Mouse (Mus musculus): ENCODE results near the gene Tor3a. TPM values are rescaled to one million over a fixed set of nuclear protein-coding genes. Genes with fewer than 3 reads are reported as not detected.
"Not testable (repeated sequence)": the region's sequence is repeated elsewhere in the genome, so short reads cannot be mapped to it uniquely, and the experiment has no call there.

Gene Tor3a
- total RNA-seq, 2 experiments from 2014 or later, result 7.0 to 8.0 TPM

DNA sequence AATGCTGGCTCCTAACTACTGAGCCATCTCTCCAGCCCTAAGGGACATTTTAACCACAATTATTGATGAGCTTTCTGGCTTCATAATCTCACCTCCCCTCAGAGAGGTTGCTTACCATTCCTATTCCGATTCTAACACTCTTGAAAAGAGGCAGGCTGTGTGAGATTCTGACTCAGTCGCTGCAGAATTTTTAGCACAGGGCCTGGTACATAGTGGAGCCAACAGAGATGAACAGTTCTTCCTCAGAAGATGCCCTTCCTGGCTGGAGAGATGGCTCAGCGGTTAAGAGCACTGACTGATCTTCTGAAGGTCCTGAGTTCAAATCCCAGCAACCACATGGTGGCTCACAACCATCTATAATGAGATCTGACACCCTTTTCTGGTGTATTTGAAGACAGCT is 2.2 kb downstream of the Tor3a start:
- no peak for DNase-seq

DNA sequence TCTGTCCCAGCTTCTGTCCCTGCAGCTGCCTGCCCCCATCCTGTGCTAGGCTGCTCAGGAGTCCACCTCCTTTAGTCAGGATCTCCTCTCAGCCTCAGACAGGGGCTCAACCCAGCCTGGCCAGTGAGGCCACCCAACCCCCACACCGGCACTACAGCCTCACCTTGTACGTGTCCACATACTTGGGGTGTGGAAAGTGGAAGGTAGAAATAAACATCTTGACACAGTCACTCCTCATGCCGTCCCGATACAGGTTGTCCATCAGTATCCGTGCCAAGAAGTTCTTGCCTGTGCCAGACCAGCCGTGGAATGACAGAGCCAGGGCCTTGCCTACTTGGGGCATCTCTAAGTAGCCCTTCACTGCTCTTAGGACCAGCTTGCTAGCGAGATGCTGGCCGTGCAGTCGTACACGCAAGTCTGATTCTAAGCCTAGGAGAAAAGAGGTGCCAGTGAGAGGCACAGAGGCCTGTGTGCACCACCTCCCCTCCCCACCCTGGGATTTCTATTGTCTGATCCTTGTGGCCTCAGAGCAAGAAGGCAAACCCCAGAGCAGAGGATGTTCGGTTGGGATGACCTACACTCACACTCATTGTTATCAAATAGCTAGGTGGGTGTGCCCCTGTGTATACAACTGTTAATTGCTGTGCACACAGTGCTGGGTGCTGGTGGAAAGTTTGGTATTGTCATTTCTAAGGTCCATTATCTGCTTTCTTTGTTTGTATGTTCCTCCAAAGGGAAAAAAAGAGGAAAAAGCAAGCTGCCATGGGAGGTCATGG is 4.8 kb downstream of the Tor3a start:
- DNase-seq, result no peak

DNA sequence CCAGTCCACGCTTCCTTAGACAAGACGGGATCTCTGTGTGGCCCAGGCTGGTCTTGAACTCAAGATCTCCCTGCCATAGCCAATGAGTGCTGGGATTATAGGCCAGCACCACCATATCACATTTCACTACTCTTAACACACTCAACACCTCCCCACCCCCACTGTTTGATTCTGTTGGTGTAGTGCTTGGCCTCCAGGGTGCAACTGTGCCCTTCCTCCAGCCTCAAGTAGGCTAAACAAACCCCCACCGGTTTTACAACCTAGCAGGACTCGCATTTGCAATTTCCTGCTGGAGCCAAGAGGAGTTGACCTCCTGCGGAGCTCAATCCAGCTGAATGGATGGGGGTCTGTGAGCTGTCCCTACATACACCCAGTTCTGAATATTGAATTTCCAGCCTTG is 5.6 kb downstream of the Tor3a start:
- DNase-seq, result no peak

DNA sequence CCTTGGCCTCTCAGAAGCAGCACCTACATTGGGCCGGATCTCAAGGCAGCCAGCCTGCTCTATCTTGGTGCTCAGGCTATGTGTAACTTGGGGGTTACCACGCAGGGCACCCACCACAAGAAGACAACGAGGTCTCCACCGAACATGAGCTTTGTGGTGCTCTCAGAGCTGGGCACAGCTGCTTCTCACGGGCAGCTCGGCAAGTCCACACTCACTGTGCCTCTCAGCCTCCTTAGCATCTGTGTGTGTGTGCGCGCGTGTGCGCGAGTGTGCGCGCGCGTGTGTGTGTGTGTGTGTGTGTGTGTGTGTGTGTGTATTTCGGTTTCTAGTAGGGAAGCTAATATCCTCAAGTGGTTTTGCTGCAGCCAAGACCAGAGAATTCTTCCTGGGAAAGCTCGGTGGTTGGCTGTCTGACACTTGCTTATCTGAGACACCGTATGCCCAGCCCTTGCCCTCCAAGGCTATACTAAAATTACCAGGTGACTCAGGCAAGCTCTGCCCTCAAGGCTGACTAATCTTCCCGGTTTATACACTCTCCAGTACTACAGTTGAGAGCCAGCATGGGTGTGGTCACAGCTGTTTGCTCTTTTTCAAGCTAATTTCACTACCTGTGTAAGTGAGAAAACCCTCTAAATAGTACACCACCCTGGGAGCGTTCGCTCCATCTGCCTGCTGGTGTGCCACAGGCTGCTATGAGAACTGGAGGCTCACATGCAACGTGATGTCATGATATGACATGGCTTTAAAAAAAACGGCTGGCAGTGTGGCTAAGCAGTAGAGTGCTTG is 6.8 kb downstream of the Tor3a start:
- no peak for DNase-seq

DNA sequence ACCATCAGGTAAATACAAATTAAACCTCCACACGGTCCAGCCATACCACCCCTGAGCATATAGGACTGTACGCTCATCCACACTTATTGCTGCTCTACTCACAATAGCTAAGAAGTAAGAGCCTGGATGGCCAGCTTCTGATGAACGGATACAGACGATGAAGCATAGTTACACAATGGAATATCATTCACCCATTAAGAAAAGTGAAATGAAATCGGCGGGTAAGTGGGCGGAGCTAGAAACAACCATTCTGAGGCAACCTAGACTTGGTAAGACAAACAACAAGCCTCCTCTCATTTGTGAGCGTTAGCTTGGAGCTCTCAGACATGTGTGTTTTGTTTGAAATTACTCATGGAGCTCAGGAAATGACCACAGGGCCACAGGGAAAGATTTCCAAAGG is 8.4 kb downstream of the Tor3a start:
- DNase-seq, result no peak

DNA sequence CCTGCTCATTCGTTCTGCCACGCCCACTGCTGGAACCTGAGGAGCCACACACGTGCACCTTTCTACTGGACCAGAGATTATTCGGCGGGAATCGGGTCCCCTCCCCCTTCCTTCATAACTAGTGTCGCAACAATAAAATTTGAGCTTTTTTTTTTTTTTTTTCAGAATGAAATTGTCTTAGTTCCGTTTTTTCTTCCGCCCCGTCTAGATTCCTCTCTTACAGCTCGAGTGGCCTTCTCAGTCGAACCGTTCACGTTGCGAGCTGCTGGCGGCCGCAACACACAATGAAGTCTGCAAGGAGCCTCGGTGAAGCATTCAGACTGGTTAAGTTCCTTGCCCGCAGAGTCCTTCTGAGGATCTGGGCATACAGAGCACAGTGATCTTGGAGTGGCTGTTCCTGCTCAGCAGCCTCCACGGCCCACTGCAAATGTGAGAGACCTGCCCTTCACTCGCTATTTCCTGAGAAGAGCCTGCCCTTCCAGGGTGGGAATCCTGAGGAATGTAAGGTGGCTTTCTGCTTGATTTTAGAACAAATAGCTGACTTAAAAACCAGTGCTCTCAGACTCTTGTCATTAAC is 13.4 kb downstream of the Tor3a start:
- DNase-seq, result not testable (repeated sequence)

DNA sequence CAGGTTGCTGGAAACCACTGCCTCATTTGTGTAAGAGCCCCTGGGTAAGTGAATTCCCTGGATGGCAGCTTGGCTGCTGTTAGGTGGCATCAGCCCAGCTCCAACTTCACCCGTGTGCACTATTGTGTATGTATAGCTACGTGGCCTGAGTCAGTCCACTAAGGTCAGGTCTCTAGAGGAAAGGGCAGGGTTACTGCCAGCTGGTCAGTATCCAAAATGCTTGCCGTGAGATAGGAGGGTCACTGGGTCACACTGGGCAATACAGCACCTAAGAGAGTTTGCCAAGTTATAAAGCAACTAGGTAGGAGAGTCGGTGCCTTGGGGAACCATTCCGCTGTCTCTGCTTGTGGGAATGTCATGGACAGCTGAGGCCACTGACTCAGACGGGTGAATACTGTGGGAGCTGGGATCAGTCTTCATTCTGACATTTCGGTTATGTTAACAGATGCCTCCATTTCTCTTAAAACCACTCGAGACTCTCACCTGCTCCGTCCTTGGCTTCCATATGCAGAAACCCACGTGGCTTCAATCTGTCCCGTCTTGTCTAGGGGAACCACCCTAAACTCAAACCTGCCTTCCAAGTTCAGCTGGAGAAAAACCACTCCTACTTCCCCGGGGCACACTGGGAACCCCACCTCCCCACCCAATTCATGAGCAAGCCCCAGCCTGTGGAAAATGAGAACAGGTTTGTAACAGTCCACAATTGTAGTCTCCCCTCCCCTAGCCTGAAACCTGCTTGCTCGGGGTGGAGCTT is 14.1 kb downstream of the Tor3a start:
- no peak for DNase-seq

DNA sequence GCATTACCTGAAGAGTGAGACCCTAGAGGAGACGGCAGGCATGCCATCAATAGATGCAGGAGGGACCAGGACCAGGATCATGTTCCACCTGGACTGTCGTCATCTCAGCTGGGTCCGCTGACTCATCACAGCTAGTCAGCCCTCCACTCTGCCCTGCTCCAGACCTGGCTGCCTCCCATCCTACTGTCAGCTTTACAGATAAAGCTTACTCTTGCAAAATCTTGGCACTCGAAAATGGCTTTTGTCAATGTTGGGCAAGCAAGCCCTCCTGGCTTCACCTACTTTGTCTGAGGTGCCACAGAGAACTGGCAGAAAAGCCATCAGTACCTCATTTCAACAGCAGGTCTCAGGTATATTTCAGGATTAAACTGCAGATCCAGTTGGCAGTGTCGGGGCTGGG is 15.5 kb downstream of the Tor3a start:
- no peak for DNase-seq

DNA sequence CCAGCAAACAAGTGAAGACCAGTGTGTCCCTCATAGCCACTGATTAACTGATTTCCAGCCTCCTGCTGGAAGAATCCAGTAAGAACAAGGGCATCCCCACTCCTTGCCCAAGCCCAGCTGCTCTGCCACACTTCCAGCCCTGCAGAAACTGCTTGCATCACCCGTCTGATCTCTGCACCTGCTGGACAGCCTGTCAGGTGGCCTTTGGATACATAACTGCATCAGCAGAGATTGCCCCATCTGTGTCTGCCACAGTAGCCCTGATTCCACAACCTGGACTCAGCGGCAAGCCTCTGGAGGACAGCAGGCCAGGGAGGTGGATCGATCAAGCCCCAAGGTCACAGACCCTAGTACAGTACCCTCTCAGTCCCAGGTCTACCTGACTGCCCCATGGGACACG is 16.6 kb downstream of the Tor3a start:
- no peak for DNase-seq

DNA sequence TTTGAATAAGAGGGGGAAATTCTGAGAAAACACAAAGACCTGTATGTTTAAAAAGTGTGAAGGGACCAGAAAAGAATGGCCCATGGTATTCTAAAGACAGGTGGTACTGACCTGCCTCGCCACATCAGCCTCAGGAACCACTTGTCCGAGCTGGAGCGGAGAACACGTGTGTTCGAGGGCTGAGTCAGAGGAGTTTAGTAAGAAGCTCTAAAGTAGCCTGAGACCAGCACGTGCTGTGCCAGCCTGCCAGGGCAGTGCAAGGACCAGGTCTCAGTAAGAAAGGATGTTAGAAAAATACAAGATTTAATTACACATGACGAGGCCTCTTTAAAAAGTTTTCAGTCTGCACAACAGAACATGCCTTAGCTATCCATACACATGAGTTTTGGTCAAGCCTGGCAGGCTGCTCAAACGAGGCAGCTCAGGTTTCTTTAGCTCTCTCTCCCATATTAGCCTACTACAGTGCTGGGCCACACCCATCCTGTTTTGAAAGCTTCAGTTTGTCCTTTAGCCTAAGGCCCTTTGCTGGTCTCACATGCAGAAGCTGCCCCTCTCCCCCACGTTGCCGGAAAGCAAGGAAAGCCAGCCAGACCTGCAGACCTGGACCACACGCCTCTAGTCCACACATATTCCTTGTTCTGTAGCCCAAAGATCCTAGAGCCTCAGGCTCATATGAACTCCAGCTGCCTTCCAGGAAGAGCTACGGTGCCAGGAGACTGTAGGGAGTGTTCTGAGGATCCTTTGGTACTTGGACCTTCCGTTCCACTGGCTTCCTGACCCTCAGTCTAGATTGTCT is 19.2 kb downstream of the Tor3a start:
- no peak for DNase-seq

DNA sequence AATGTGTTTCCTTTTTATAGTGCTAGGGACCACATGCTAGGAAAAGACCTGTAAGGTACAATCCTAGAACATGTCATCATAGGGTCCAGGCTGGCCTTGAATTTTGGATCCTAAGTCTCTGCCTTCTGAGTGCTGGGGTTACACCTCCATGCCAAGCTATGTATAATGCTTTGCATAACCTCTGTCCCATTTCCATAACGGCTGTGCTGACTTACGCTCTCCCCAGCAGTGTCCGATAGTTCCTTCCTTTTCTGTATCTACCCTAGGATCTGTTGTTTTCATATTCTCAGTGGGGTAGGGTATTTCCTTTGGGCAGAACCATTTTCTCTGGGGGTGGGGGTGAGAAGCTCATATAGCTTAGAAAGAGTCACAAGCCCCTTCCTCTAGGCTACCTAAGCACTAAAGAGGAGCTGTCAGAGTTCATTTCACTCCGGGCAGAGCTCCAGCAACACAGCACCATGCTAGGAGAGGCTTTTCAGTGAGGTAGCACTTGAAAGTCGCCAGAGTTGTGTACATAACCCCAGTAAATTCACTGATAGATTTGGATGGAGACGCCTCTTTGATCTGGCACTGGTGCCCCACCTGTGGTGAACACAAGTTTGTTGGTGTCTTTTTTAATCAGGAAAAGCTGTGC is 21.9 kb downstream of the Tor3a start:
- DNase-seq, result no peak

DNA sequence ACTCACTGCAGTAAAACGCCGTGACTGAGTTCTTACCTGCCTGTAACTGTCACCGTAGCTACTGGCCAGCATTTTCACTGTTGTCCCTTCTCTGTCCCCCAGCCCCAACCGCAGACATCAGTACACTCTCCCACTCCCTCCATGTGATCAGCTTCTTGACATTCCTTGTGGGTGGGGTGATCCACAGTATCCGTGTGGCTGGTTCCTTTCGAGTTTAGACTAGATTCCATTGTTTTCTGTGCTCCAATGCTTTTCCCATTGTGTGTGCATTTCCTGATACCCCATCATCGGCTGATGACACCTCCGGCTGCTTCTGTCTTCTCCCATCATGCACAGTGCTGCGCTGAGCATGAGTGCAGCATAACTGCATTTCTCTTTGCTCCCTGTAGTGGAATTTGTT is 23.5 kb downstream of the Tor3a start:
- DNase-seq, result no peak

DNA sequence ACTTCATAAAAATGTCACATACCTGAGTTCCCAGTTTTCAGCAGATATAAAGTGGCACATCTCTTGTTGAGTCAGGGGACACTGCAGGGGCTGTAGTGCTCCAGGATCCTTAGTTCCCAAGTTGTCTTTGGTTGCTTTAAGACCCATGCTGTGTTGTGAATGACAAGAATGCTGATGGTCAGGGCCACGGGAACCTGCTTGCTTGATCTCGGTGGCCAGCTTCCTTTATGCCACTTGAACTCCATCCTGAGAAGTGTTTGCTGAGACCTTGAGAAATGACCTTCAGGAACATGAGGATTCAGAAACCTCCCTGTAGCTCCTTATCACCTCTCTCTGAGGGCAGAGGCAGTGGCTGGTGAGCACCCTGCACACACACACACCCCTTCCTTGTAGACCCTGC is 25.5 kb downstream of the Tor3a start:
- DNase-seq, result no peak

DNA sequence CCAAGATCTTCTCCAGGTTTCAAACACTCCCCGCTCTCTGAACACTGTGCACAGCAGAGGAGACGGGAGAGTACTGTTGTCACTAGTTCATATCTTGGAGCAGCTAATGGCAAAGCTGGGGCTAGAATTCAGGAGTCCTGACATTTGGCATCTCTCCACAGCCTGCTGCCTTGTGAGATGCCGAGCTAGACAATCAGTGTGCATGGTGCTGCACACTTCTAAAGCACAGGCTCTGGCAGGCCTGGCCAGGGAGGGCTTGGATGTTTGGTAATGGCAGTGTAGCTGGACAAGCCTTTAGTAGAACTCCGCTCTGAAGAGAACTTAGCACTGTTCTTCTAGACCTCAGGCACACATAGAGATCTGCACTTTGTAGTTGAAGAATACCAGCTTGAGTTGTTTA is 28.2 kb downstream of the Tor3a start:
- no peak for DNase-seq

DNA sequence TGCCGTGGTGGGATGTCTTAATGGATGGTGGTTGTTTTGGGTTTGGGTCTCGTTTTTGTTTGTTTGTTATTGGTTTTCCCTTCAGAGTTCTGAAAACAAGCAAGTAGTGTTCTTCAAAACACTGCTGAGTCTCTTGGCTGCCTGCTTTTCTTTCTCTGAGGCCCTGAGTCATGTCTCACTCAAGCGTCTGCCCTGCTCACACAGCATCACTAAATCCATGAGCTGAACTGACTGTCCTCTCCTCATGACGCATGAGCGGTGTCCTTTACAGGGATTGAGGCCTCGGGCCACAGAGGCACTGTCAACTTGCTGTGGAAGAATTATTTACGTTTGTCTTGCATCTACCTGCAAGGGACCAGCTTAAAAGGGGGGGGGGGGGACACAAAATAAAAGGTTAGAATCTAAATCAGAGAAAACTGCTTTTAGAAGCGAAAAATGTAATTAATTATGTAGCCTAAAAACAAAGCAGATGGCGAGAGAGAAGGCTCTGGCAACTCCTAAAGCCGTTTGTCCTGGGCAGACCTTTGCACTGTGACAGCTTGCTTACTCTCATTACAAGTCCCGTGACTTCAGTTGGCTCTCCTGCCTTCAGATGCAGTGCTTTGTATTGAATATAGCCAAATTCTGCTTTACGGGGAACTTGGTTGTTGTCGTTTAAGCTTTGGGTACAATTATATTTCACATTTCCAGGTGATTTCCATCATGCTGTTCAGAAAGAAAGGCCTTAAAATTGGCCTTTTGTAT is 29.2 kb downstream of the Tor3a start:
- no peak for DNase-seq

DNA sequence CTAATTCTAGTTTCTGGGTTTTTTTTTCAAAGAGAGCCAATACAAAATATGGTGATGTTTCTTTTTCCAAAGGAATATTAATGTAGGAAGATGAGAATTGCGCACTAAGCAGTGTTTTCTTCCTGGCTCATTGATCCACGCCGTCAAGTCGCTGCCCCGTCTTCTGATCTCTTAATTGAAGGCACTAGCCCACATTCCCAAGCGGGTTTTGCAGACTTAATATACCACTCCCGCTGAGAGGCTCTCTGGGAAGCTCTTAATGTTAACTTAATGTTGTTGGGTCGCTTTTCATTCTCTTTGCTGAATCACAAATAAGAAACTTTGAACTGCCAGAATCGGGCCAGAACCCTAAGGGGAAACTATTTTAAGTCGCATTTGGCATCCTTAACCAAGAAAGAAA is 30.1 kb downstream of the Tor3a start:
- DNase-seq, result no peak

DNA sequence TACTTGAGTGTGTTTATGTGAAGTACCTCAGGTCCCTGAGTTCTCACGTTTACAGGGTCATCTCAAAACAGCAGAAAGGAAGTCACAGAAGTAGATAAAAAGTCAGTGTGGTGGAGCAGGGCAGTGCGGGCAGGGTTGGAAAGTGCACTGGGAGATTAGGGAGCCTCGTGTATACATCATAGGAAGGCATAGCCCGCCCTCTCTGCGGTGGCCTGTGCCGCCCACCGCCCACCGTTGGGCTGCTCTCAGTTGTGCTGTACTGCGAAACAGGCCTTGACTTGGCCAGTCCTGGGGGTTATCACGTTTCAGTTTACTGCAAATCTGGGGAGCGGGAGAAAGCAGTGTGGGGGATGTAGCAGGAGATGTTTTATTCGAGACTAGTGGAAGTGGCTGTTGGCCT is 31.3 kb downstream of the Tor3a start:
- DNase-seq, result no peak

DNA sequence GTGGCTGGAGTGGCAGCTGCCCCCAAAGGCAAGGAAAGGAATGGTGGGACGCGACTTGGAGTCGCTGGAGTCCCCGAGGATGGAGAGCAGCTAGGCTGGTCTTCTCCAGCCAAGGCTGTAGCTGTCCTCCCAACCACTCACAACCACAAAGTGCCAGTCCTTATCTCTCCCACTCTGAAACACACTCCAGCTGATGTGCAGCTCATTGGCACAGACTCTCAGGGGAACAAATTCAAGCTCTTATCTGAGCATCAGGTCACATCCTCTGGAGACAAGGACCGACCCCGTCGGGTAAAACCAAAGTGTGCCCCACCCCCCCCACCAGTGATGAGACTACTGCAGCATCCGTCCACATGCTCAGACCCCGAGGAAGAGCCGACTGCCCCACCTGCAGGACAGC is 32.3 kb downstream of the Tor3a start:
- no peak for DNase-seq

DNA sequence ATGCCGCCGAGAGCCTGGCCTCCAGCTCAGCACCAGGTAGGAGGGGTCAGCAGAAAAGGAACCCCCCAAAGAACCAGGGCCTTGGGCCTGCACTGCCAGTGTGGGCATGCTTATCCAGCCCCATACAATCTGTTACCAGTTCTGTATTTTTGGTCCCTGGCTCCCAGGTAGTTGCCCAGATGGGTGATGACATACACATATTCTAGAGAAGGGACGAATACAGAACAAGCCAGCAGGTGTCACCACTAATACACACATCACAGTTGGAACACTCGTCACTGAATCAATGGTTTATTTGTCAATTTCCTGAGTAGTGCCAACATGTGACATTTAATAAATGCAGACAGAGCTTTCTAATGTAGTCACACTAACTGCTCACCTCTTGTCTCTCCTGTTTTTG is 33.6 kb downstream of the Tor3a start:
- no peak for DNase-seq

DNA sequence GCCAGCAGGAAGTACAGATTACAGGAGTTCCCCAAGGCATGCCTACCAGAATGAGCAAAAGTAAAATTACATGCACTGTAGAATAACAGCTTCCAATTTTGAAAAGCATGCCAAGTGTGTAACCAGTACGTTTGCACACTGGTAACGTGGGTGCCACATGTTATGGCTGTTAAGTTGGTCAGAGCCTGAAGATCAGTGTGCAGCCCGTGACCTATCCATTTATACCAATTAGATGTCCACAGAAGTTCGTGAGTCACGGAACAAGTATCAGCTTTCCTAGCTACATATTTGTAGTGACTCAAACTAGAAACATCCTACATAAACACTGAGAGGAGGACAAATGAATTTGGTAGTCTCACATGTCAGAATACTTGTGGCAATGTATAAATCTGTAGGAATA is 34.7 kb downstream of the Tor3a start:
- no peak for DNase-seq

DNA sequence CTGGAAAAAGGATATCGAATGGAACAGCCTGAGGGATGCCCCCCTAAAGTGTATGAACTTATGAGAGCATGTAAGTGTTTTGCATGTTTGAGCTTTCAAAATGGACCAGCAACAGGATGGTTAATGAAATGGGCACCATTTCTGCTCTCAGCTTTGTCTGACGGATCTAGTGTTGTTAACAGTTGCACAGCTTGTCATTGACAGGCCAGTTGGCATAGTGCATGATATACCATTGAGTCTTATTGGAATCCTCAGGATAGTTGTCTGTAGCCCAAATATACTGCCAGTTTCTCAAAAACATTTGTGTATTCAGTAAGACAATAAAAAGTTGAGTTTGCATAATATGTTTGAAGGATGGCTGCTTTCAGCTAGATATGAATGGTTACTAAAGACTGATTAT is 39.0 kb downstream of the Tor3a start:
- DNase-seq, result no peak
